Comparison of ENCODE assay signal across 8 mouse cellular contexts in genomic region chrX:12251853-12252679, GRCm38 (mm10).
A peak's percentile ranks its signal among the peaks of the same experiment; 100 is the strongest.
DNase-seq lines count a peak whose midpoint lies in the region; ATAC-seq lines count a peak whose summit lies in the region.

No protein-coding gene starts in this region.

- DNase-seq in 416B (ENCODE audit: low read depth) = peak; percentile 90
- peak; percentile 16 to 43 for DNase-seq in adrenal gland, adult 18-20 months (ENCODE audit: low spot score in 2 of 2)
- DNase-seq in embryo, embryonic 9.5 days (ENCODE audit: extremely low spot score) = peak; percentile 65
- peak; percentile 28 to 67 for DNase-seq in gastrocnemius, postnatal 4 days (ENCODE audit: low spot score in 2 of 2)
- DNase-seq in midbrain, embryonic 14.5 days = peak; percentile 86
- DNase-seq in spleen, postnatal 4 days (ENCODE audit: low spot score in 2 of 2) = peak; percentile 44 to 74

- H3K36me3 ChIP-seq in intestine, embryonic 15.5 days = no peaks in the 10 kb centered on the region
- H3K36me3 ChIP-seq in limb, embryonic 13.5 days = no peaks in the 10 kb centered on the region
- H3K36me3 ChIP-seq in midbrain, embryonic 14.5 days (ENCODE audit: control insufficient read depth, insufficient read depth, low read length) = no peaks in the 10 kb centered on the region

- 0 out of 2 replicates have a peak overlapping the region, but pooled peaks have one; percentile 32 for H3K9ac ChIP-seq in intestine, embryonic 15.5 days
- H3K9ac ChIP-seq in limb, embryonic 13.5 days = no peak overlapping the region
- no peak overlapping the region for H3K9ac ChIP-seq in midbrain, embryonic 14.5 days (replicated peaks; ENCODE audit: low read length)

- 0 out of 2 replicates have a peak, but pooled peaks cover 3% of the 10 kb centered on the region for H3K27me3 ChIP-seq in intestine, embryonic 15.5 days (replicated peaks)
- peaks cover 23% of the 10 kb centered on the region; the same call in 1 of the 2 replicates for H3K27me3 ChIP-seq in limb, embryonic 13.5 days
- no peaks in the 10 kb centered on the region for H3K27me3 ChIP-seq in midbrain, embryonic 14.5 days (ENCODE audit: control insufficient read depth, insufficient read depth, low read length)

- peak overlapping the region; percentile 33 for H3K4me3 ChIP-seq in intestine, embryonic 15.5 days (replicated peaks)
- peak overlapping the region; percentile 31 for H3K4me3 ChIP-seq in limb, embryonic 13.5 days
- peak overlapping the region; percentile 28 for H3K4me3 ChIP-seq in midbrain, embryonic 14.5 days (replicated peaks; ENCODE audit: low read depth, low read length)

- H3K4me2 ChIP-seq in intestine, embryonic 15.5 days (replicated peaks) = peak overlapping the region; percentile 63
- H3K4me2 ChIP-seq in limb, embryonic 13.5 days (replicated peaks) = peak overlapping the region; percentile 64
- peak overlapping the region; percentile 54 for H3K4me2 ChIP-seq in midbrain, embryonic 14.5 days (ENCODE audit: low read length)

- 25% methylated on average over 32 of the region's 32 CpGs for WGBS in intestine, embryonic 15.5 days
- WGBS in limb, embryonic 13.5 days = 16% methylated on average over 32 of the region's 32 CpGs
- 20% methylated on average over 32 of the region's 32 CpGs for WGBS in midbrain, embryonic 14.5 days

- H3K9me3 ChIP-seq in intestine, embryonic 15.5 days = no peaks in the 10 kb centered on the region
- no peaks in the 10 kb centered on the region for H3K9me3 ChIP-seq in limb, embryonic 13.5 days
- H3K9me3 ChIP-seq in midbrain, embryonic 14.5 days (ENCODE audit: control insufficient read depth, low read length) = no peaks in the 10 kb centered on the region

- ATAC-seq in intestine, embryonic 15.5 days = peak; percentile 86
- ATAC-seq in limb, embryonic 13.5 days (ENCODE audit: low FRiP score, low read depth) = peak; percentile 80
- ATAC-seq in midbrain, embryonic 14.5 days (ENCODE audit: low FRiP score, low TSS enrichment) = peak; percentile 70

- no peaks in the 10 kb centered on the region for H3K4me1 ChIP-seq in intestine, embryonic 15.5 days (replicated peaks)
- H3K4me1 ChIP-seq in limb, embryonic 13.5 days = no peaks in the 10 kb centered on the region
- H3K4me1 ChIP-seq in midbrain, embryonic 14.5 days (ENCODE audit: control insufficient read depth, insufficient read depth, low read length) = no peaks in the 10 kb centered on the region

- no peak overlapping the region for H3K27ac ChIP-seq in intestine, embryonic 15.5 days
- no peak overlapping the region for H3K27ac ChIP-seq in limb, embryonic 13.5 days
- H3K27ac ChIP-seq in midbrain, embryonic 14.5 days (replicated peaks; ENCODE audit: low read depth, low read length) = no peak overlapping the region

Comparison
In these comparisons a context has a peak if more than half of its experiments do, and no peak if none do; other contexts are left out.
1. DNase-seq: peak in every context shown above with its lines; median percentile 90 in 416B; 86 in midbrain, embryonic 14.5 days; 65 in embryo, embryonic 9.5 days; 59 in spleen, postnatal 4 days; 48 in gastrocnemius, postnatal 4 days; 30 in adrenal gland, adult 18-20 months.